Mouse (Mus musculus) thymus, postnatal 14 days (tissue): ENCODE results near the gene 1500011B03Rik.

Experiments
- DNase-seq: peaks from one replicate; pipeline ENCODE4 v3.0.0; 2021

1500011B03Rik gene

DNA sequence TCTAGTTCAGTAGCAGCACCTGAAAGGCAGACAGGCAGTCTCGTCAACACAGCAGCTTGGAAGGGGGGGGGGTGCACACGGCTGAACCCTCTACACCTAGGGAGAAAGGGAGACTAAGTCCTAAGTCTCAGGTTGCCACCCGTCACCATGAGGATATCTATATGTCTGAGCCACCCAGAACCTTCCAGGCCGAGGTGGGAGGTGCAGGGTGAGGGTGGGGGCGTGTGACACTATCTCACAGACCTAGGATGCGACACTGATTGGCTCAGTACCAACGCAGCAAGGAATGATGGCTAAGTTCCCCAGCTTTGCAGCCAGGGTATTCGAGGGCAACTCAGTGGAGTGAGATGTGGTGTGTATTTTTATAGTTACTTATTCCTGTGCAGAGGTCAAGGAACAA, 14.9 kb downstream of the 1500011B03Rik start:
- DNase-seq, result no peak

DNA sequence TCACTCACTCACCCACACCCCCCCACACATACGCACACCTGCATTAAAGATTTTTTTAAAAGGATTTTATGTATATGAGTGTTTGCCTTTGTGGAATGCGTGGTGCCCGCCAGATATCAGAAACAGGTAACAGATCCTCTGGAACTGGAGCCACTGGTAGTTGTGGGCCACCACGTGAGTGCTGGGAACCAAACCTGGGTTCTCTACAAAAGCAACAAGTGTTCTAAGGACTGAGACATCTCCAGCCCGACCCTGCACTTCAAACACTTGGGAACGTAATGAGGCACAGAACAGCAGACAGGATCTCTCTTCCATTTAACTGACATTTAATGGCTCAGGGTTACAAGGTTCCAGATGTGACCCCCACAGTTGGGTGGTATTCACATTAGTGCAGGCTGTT, 15.4 kb downstream of the 1500011B03Rik start:
- no peak for DNase-seq

DNA sequence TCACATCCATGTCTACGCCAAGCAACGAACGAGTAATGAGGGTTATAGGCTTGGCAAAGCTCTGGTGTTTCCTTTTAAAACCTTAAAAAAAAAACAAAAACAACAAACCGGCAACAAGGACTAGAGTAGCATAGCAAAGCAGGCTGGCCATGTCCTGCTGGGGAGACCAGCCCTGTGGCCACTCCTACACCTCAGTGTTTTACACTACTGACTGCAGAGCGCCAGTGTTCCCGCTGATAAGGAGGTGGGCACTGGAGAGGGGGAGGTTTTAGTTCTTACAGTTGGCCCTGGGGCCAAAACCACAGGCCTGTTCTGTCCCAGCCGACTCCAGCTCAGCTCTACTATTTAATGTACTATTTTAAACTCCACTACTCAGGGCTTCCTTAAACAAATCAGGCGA, 15.8 kb downstream of the 1500011B03Rik start:
- DNase-seq, result no peak

DNA sequence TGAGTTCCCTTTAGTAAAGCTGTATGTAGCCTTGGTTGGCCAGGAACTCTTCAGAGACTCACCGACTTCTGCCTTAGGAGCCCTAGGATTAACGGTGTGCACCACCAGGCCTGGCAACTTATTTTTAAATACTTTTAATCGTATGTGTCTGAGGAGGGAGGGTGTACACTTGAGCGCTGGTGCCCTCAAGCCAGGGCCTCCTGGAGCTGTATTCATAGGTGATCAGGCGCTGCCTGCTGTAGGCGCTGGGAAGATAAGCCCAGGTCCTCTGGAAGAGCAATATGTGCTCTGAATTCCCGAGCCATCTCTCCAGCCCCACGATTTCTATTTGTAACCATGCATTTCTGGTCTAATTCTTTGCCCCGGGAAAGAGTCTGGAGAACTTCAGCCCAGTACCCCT, 16.2 kb downstream of the 1500011B03Rik start:
- DNase-seq, result no peak

DNA sequence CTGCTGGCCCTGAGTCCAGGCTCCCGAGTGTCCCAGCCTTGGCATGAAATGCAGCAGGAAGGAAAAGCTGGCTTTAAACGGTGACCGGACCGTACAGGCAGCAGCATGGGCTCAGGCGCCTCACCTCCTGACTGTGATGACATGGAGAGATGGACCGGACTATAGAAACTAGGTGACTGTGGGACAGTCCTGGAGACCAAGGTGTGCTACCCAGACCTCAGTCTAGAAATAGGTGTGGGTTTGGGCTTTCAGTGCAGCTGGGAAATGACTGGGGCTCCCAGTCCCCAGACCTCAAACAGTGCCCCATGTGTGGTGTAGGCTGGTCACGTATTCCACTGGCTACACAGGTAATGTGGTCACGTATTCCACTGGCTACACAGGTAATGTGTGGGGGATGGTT, 16.6 kb downstream of the 1500011B03Rik start:
- no peak for DNase-seq

DNA sequence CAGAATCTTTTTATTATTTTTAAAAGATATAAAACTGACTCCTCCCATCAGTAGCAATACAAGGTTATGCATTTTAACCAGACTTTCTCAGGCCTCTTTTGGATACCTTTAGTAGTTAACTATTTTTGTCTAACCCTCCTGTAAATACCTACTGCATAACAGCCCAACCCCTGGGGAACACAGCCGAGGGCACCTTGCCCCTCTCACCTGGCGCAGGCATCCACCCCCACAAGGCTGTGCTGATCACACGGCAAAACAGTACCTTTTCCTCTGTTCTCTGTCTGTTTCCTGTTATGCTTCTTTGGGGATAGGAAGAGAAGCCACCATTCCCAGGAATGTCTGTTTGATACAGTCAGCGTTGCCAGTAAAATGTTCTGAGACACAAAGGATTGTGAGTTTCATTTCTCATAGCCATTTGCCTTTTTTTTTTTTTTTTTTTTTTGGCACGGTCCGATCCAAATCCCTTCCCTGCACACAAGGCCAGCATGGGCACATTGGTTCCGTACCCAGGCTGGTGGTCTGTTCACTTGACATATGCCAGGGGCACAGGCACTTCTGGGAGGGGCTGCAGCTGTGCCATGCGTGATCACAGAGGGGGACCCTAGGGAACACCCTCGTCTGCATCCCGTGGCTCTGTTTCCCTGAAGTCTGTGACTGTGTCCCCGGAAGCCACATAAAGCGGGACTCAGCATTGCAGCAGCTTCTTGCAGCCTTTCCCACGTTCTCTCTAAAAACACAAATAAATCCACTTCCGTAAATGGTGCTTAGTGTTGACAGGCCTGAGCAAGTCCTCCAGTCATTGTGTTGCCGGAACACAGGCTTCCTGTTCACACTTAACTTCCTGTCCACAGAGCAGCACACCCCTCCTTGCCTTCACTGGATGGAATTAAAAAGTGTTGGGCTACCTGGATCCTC, 17.6 kb downstream of the 1500011B03Rik start:
- DNase-seq, result peak; percentile 40

DNA sequence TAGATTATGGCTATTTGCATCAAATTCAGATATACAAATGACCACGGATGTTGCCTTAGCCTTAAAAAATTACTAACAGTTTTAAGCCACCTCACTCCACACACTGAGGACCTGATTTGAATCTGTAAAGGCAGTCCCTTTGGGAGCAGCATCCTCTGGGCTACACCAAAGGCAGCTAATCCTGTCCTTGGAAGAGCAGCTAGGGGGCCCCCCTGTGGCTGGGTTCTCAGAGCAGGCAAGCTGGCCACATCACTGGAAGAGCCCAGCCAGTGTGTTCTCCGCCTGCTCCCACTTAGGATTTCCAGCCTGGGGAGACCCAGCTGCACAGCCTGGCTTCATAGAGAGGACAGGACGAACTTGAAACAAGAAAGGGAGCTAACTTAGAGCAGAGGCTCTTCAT, 18.3 kb downstream of the 1500011B03Rik start:
- DNase-seq, result peak; percentile 52

DNA sequence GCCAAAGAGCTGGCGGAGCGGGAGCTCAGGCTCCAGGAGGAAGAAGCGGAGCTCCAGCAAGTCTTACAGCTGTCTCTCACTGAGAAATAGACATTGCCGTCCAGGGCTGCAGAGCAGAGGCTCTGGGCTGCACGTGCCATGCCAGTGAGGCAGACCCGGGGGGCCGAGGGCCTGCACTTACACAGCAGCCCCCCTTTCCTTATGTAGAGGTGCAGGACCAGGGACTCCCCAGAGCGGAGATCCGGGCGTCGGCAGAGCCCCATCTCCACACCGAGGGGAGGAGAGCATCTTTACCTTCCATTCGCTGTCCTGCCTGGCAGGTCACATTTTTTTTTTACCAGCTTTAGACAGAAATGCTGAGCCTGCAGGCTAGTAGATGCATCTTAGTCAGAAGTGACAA, 18.9 kb downstream of the 1500011B03Rik start:
- DNase-seq, result no peak

DNA sequence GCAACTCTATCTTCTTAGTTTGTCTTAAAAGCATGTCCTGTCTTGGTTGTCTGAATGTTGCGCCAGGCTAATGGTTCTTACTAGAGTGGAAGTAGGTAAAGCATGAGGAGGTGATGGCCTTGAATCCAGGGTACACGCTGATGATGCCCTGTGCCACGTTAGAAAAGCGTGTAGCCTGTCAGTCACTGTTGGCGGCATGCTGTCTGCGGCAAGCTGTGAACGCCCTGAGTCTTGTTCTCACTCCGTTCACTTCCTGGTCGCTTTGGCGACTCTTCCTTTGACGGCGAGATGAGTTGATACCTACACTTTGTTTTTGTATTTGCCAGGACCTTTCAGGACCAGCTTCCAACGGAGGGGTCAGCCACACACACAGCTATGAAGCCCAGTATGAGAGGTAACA, 20.0 kb downstream of the 1500011B03Rik start:
- no peak for DNase-seq

DNA sequence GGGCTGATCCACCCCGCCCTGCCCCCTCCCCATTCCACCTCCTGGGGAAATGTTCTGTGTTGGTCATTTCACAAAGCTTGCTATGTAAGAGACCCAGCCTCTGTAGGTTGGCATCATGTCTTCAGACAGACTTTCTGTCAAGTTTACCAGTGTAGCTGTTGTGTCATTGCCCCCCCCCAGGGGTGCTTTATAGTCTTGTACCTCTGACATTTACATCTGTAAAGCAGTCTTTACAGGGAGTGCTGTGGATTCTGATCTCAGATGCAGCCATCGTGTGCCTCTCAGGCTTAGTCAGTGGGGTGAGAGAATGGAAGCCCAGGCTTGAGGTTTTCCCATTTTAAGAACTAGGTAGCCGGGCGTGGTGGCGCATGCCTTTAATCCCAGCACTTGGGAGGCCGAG, 21.4 kb downstream of the 1500011B03Rik start:
- no peak for DNase-seq

DNA sequence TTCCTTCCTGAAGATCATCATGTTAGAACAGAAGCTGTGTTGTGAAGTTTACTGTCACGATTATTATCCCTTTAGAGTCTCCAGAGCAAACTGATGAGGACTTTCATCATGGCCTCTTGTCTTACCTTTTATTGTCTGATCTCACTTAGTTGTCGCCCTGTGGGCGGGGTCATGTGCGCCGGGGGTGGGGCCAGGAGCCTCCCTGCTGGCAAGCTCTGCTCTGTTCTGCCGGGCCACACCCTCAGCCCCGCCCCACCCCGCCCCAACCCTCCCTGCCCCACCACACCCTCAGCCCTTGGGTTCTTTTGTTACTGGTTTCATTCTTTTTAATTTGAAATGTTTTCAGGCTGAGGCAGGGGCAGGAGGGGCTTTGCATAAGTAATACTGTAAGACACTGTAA, 22.2 kb downstream of the 1500011B03Rik start:
- DNase-seq, result peak; percentile 44

DNA sequence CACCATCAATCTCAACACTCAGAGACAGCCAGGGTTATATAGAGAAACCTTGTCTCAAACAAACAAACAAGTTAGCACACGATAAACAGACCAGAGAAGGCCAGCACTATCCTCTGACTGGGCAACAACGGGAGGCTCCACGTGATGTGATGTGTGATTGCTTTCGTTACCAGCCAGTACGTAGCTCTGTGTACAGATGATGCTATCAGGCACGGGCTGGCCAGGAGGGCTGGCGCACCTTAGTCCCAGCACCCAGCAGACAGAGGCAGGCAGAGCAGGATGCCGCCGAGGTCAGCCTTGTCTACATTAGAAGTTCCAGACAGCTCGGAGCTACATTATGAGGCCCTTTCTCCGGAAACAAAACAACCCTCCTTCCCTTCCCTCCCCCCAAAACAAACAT, 23.4 kb downstream of the 1500011B03Rik start:
- DNase-seq, result no peak

DNA sequence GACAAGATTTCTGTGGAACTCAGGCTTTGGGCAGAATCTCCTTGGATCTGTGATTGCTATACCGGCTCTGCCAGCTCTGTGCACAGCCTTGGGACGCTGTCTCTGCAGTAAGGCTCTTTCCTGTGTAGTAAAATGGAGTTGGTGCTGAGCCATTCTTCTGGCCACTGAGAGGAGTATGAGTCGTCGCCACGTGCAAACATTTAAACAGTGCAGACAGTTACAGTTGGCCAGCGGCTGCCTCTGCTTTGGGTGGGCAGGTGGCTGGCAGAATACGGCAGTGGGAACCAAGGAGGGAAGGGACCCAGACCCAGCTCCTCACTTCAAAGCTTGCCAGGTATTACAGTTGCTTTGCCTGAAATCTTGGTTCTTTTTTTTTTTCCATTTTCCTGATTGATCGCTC, 26.0 kb downstream of the 1500011B03Rik start:
- no peak for DNase-seq

DNA sequence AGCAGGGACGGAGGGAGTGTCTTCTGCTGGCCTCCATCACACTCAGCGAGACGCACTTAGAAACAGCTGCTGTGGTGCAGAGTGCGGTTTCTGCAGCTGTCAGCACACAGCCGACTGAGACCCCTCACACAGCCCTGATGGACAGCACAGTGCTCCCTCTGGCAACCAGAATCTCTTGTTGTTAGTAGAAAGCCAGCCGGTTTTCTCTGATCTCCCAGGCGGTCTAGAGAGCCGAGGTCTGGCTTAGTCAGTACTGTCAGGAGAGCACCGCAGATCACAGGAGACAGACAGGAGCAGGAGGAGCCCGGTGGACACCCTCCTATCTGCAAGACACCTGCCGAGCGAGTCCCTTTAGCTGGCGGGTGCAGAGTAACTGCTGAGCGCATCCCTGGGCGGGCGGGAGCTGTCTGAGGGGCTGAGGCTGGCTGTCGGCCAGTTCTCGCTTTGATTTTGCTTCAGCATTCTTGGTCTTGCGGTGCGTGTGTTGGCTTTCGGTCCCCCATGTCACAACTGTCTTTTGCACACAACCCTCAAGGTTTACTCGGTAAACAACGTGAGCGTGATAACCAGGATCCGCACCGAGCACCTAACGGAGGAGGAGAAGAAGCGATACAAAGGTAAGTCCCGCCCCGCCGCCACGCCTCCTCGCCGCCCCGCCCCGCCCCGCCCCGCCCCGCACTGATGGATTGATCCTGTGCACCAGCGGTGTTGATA, 26.8 kb downstream of the 1500011B03Rik start:
- DNase-seq, result no peak

DNA sequence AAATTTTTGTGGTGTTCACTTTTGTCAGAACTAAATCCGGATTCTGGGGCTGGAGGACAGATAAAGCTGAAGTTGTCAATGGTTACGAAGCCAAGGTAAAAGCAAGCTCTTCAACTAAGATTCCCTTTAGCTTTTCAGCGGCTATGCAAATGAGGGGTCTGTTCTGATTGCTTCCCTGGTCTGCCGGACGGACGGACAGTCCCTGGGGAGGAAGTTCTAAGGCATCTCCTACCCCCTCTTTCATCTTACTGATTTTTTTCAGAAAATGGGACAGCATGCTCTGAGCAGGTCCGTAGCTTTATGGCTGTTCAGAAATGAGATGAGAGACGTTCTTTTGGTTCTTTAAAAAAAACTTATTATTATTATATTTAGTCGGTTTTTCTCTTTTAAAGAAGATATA, 27.6 kb downstream of the 1500011B03Rik start:
- DNase-seq, result no peak

DNA sequence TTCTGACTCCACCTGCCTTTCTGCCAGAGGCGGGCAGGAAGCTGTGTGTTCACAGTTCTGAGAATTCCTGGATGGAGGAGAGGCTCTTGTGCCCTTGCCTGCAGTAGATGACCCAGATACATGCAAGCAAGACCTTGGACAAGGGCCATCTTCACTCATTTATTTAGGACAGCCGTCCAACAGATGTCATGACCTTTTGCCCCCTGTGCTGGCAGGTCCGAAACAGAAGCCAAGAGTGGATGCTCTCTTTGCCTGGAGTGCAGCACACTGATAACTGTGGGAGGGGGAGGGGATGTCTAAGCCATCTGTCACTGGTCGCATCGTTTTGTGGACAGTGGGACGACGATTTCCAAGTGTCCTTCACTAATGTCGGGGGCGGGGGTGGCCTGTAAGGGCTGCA, 28.0 kb downstream of the 1500011B03Rik start:
- DNase-seq, result no peak

DNA sequence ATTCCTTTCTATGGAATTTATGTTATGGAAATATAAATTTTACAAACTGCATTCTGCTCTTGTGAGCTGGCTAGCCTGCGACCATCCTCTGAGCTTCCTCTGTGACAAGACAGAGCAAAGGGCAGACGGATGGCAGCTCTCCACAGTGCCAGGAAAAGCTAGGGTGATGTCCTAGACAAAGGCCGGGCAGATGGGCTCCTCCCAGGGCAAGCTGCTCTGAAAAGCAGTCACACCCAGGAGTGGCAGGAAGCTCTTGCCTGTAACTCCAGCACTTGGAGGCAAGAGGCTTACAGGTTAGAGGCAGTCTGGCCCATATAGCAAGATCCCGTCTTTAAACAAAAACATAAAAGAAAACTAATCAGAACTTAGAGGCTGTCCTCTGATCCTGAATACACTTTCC, 28.7 kb downstream of the 1500011B03Rik start:
- no peak for DNase-seq

DNA sequence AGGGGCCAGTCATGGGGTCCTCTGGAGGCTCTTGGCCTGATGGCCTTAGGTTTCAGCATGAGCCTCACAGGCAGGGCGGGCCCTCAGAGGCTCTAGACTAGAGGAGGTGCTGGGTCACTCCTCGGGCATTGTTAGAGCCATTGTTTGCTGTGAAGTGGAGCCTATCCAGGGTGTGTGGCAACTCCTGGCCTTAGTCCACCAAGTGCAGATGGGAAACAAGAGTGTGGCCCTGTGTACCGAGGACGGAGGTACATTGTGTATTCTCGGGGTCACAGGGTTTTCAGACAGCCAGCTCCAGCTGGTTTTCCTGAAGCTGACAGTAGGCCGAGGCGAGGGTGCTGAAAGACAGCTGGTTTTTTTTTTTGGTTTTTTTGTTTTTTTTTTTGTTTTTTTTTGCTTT, 30.0 kb downstream of the 1500011B03Rik start:
- no peak for DNase-seq

DNA sequence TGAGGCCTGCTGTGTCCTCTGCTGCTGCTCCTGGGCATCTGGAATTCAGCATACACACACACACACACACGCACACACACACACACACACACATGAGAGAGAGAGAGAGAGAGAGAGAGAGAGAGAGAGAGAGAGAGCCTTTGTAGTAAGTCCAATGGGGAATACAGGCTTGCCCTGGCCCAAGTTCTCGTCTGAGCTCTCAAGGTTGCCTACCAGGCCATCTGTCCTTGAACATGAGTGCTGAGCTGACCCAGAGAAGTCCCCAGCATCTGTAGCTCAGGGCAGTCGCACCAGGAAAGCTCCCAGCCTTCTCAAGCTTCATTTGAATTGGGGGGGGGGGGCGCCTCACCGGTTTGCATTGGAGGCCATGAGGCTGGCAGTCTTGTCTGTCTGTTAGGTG, 38.1 kb downstream of the 1500011B03Rik start:
- no peak for DNase-seq

DNA sequence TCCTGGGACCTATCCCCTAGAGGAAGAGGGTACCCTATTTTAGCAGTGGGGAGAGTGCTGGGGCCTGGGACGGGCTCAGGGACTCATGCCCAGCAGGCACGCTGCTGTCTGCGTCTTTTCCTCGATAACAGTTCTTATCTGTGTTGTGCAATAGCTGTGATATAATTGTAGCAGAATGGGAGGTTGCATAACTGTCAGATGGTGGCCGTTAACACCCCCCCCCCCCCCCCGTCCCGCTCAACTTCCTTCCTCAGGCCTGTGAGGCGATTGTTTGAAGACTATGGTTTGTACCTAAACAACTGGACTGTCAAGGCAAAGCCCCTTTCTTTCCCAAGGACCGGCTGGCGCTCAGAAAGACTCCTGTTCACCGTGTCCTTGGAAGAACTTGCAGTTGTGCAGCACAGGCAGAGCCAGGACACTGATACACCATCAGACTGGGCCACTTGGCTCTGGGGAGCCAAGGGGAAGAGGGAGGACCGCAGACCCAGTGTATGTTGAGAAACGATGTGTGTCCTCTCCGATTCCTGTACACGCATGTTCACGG, 38.6 kb downstream of the 1500011B03Rik start:
- no peak for DNase-seq

DNA sequence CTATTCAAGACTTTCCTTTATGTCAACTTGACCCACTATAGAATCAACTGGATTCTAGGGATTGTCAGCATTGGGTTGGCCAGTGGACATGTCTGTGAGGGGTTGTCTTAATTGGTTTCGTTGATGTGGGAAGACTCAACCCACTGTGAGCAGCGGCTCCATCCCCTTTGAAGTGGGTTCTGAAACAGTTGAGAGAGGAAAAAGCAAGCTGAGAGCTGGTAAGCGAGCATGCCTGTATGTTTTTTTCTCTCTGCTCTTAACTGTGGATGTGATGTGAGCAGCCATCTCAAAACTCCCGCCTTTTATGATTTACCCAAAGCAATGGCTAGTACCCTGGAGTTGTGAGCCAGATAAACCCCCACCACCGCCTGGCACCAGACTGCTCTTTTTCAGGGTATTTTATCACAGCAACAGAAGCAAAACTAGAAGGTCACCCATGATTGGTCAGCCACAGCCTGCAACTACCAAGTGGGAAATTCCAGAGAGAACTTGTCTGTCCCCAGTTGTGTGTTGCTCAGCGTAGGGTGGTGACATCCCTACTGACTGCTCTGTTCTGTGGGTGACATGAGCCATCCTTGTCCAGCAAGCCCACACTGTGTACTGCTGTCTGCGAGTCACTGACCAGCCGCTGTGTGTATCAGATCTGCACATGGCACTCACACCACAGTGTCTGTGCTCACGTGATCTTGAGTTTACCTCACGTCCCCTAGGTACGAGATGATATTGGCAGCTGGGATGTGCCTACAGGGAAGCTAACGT, 39.7 kb downstream of the 1500011B03Rik start:
- DNase-seq, result peak; percentile 66

DNA sequence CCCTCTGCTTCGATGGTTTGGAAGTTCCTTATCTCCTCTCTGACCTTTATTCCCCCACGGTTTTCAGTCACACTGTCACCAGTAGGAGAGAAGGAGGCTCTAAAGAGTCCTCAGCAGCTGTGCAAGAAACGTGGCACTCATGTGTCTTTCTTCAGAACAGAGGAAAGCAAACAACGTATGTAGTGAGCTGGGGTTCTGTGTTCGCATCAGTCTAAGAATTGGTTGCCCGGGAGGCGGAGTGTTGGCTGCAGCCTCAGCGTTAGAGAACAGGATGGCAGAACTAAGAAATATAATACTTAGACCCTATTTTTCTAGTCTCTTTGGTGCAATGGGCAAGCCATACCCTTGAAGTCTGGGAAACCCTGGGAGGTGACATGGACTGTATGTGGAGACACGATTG, 40.3 kb downstream of the 1500011B03Rik start:
- DNase-seq, result peak; percentile 40

DNA sequence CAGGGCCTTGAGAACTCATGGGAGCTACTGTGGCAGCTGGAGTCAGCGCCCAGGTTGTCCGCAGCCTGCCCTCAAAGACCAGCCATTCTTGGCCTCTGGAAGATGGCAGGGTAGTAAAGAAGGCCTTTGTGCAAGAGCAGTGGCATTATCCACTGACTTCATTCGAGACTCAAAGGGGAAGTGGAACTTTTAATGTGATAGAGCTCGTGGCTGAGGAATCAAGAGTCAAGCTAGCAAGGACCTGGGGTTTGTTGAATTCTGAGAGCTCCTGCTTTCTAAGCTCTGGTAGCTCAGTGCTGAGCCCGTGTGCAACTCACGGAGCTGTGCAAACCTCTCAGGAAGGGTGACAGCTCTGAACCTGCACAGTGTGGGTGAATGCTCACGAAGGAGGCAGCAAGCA, 42.4 kb downstream of the 1500011B03Rik start:
- no peak for DNase-seq
